Mouse (Mus musculus) gastrocnemius, adult 8-10 months (tissue): Measurements from ENCODE around the gene Tmem203. TPM values are rescaled to one million over a fixed set of nuclear protein-coding genes. Genes with fewer than 3 reads are reported as not detected.
"Not testable (repeated sequence)": the region's sequence is repeated elsewhere in the genome, so short reads cannot be mapped to it uniquely, and the experiment has no call there.

ENCODE experiments used
- DNase-seq, 2 experiments: peaks; one replicate each; pipeline ENCODE4 v3.0.0; 2022; ENCODE audit warnings: low spot score in 2 of 2
- total RNA-seq, 4 experiments: library from RNA; stranded (reverse); gene quantifications; 2 replicates each; pipeline ENCODE4 v1.2.4; 2022

The Tmem203 gene
- total RNA-seq, 4 experiments from 2014 or later = 11.7 to 14.1 (median 13.1) TPM

DNA sequence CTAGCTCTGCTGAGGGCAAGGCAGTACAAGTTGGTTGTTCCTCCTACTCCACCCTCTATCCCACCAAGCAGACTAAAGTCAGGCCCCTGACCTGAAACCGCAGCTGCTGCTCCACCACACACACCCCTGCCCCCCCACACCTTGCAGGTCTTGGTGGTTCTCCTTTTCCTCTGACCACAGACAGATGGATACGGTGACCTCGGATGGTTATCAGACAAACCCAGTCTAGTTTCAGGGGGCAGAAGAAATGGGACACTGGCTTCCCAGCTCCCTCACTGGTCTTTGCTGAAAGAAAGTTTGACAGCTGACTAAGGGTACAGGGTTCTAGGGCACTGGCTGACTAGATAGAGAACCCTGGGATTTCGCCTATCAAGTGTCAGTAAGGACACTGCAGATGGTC, 21.8 kb upstream of the Tmem203 start:
- no peak for DNase-seq

DNA sequence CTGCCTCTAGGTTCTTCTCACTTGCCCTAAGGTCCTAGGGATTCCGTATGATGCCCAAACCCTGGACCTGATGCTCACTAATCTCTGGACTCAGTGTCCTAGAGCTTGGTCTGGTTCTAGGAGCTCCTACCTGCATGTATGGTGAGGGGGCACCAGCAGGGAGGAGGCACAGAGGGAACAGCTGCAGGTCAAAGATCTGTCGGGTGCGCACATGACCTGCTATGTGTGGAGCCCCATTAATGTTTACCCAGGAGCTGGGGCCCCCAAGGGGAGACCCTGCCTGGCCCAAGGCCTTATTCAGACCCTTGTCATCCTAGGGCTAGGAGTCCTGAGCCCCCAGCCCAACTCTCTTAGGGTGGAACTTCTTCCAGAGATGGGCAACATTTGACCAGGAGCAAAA, 21.2 kb upstream of the Tmem203 start, which contains the start of gene Slc34a3:
Gene Slc34a3, minus strand, starts transcription at position 315 of the 400 bp plus-strand sequence.
- no peak for DNase-seq

DNA sequence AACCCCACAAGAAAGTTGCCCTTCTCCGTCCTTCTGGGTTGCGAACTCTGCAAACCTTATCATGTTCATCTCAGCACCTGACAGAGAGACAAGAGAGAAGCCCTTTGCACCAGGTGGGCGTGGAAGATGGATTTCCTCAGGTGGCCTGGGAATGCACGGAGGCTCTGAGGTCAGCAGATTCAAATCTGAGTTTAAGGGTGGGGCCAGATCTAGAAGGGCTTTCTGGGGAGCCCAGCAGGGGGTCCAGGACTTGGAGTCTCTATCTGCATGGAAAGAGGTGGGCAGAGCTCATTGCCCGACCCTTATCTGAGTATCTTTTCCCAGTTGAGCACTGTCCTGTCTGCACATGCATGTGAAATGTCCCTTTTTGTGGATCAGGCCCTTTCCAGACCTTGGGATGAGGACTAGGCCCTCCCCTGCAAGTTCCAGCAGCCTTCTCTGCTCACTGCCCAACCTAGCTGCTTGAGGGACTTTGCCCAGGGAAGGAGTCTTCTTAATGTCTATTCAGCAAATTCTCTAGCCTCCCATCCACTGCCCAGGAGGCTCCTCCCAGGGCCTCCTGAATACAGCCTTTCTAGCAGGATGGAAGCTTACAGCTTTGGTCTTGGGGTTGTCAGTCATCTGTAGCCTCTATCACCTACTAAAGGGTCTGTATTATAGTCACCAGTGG, 20.6 kb upstream of the Tmem203 start:
- no peak for DNase-seq

DNA sequence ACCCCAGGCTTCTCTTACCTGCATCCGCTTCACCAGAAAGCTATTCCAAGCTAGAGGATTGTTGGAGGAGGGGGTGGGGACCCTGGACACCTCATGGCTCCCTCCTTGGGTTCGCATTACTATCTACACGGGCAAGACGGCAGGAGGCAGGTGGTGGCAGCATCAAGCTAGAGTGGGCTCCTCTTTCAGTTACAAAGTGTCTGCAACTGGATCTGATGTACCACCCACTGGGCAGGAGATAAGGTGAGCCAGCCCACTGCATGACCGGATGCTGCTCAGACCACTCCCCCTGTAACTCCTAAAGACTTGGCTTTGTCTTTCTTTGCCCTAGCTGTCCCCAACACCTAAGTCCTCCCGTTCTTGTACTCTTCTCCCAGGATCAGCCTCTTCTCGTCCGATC, 18.6 kb upstream of the Tmem203 start, which contains the start of gene Rnf224:
Gene Rnf224, minus strand, starts transcription at position 174 of the 400 bp plus-strand sequence.
- no peak for DNase-seq

DNA sequence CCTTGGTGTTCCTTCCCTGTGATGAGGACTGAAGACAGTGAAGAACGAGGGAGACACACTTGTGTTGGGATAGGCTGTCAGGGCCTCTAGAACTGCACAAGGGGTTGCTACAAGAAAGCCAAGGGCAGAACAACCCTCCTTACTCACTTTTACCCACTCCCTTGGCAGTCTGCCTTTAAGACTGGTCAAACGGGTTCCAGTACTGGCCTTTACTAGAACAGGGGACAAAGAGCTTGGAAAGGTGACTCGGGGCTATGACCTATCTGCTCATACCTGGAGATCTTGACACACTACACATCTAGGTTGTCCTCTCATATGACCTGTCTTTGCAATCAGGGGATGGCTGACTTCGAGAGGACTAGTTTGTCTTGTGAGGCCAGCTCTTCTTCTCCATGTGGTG, 17.7 kb upstream of the Tmem203 start:
- DNase-seq = no peak

GRCm38 (mm10) chr2:25238106-25238505, 17.1 kb upstream of the Tmem203 start:
- DNase-seq = no peak

DNA sequence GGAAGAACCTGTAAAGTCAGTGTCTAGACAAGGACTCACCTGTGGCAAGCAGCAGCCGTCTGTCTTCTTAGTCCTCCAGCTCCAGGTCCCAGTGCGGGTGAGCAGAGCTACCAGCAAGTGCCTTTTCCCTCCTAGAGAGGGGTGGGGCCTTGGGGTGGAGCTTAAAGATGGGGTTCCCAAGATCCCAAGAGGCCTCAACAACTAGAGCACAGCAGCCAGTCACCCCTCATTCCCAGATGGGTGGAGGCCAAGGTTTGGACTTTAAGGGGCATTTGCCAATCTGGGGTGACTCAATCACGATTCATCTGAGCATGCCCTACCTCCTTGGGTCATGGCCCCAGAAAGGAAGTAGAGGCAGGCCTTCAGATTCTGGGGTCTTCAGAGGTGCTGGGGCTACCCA, 15.5 kb upstream of the Tmem203 start:
- DNase-seq = no peak

DNA sequence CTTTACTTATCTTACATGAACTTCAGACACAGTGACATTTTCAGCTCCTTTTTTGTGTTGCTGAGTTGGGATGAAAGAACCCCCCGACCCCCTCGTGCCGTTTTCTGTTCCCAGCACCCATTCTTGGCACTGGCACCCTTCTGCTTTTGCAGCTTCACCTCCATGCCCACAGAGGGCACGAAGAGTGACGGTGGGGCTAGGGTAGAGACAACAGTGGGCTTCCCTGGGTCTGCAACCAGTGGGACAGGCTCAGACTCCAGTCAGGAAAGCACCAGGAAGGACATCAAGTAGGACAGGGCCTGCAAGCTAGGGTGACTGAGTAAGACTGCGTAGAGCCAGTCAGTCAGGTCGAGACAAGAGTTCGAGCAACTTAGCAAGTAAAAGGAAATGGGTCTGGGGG, 14.9 kb upstream of the Tmem203 start:
- DNase-seq = no peak

GRCm38 (mm10) chr2:25240723-25241437, 14.4 kb upstream of the Tmem203 start:
- DNase-seq = peak; percentile 38 to 56

- DNase-seq = no peak
These were observed 13.8 kb upstream of the Tmem203 start for GRCm38 (mm10) chr2:25241438-25241775.

DNA sequence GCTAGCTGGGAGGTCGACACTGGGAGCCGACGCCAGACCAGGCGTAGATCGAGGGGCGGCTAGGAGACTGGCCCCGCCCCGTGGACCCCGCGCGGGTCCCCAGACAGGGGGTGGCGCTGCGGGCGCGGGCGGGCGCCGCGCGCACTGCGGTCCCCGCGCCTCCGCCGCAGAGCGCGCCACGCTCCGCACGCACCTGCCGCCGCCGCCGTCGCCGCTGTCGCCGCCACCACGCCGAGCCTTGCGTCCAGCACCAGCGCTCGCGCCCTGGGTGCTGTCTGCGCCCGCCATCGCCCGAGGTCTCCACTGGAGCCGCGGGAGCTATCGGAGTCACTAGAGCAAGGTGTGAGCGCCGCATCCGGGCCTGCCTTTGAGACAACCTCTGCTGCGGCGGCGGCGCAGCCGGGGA, 13.1 kb upstream of the Tmem203 start, which contains the start of the genes Rnf208 and Cysrt1:
Gene Rnf208, plus strand, starts transcription at position 155 of the 406 bp plus-strand sequence.
Gene Cysrt1, minus strand, starts transcription at position 352 of the 406 bp plus-strand sequence.
- DNase-seq = no peak

GRCm38 (mm10) chr2:25243342-25243741, 11.9 kb upstream of the Tmem203 start:
- DNase-seq = no peak

DNA sequence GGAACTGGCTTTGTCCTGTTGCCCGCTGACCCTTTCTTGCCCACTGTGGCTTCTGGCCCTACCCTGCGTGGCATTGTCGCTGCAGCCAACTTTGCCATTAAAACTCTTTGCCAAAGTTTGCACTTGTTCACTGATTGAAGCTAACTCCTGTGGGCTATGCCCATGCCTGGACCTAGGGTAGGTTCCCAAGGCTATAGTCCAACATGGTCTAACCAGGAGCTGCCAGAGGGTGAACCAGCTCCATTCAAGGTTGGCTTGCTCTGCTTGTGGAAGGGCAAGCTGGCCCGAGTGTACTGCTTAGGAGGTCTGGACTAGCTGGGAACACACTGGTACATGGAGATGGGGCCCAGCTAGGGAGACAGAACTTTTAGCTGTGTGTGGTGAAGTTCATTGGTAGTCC, 11.1 kb upstream of the Tmem203 start:
- DNase-seq = no peak

DNA sequence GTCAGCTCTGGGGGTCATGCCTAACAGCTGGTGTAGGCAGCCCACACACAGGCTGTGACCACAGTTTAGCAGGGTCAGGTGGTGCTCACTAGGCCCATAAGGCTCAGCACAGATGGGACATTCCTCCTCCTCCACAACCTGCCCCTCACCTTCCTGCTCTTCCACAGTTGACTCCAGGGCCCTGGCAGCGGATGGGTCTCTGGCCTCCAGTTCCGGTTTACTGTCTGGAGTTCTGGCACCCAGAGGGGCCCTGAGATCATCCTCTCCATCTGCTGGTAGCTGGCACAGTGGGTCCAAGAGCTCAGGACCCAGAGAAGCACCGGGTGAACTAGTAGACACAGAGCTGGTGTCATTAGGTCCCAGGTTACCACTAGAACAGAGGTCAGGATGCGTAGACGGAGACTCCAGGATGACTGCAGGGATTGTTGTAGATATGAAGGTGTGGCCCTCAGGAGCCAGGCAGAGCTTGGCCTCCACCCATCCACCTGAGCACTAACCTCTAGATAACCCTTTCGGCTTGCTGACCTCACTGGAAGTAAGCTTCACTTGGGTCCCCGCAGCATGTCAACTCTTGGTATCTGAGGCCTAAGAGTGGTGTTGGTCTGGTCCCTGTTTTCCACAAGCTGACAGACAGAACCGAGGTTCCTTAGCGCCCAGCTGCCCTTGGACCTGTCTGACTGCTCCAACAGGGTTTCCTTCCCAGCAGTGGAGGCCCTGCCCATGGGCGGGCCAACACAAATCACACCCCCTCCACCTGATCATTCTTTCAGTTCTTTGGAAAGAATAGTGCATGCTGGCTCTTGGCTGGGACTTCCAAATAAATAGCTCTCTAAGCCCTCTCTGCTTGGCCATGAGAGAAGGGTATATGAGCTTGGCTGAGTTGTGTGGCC, 8.8 kb upstream of the Tmem203 start, which contains the start of gene AL732309.1:
Gene AL732309.1, minus strand, starts transcription at position 681 of the 890 bp plus-strand sequence.
- no peak for DNase-seq

GRCm38 (mm10) chr2:25252331-25252730, 2.9 kb upstream of the Tmem203 start:
- DNase-seq = no peak

DNA sequence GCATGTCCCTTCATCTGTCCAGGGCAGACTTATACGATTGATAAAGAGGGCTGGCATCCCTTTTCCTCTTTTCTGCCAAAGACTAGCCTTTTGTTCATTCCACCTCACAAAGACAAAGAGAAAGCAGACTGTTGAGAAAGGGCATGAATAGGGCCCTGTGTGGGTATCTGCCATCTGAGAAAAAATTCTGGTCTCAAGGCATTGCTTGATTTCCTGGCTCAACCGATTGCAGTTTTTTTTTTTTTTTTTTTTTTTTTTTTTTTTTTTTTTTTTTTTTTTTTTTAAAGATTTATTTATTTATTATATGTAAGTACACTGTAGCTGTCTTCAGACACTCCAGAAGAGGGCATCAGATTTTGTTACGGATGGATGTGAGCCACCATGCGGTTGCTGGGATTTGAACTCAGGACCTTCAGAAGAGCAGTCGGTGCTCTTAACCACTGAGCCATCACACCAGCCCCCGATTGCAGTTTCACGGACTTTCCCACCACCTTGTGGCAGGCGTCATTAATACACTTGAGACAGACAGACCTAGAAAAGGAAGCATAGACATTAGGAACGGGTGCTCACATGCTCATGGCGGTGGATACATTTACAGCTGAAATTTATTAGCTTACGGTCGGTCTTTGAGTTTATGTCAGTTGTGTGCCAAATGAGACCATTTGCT, 1.3 kb downstream of the Tmem203 start:
- not testable (repeated sequence) for DNase-seq

DNA sequence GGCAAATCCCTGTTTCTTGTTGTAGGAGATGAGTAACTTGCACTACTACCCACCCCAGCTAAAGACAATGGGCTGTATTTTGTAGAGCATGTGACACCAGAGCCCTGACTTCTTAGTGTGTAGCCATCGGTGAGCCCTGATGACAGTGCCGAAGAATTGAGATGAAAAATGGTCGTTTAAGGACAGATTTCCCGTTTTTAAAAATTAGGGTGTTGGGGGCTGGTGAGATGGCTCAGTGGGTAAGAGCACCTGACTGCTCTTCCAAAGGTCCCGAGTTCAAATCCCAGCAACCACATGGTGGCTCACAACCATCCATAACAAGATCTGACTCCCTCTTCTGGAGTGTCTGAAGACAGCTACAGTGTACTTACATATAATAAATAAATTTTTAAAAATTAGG, 2.0 kb downstream of the Tmem203 start:
- DNase-seq = not testable (repeated sequence)

GRCm38 (mm10) chr2:25258887-25259286, 3.6 kb downstream of the Tmem203 start:
- no peak for DNase-seq

DNA sequence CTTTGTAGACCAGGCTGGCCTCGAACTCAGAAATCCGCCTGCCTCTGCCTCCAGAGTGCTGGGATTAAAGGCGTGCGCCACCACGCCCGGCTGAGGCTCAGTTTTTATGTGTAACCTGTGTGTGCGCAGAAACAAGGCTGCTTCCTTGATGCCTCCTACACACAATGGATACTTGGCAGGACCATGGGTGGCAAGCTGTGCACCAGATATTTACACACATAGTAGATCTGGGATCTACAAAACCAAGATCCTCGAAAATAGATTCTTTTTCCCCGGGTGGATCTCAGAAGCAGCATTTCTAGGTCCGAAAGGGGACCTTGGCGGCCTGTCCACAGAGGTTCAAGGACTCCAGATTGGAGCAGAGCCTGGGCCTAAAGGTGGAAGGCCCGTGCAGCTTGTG, 6.6 kb downstream of the Tmem203 start:
- DNase-seq = no peak

DNA sequence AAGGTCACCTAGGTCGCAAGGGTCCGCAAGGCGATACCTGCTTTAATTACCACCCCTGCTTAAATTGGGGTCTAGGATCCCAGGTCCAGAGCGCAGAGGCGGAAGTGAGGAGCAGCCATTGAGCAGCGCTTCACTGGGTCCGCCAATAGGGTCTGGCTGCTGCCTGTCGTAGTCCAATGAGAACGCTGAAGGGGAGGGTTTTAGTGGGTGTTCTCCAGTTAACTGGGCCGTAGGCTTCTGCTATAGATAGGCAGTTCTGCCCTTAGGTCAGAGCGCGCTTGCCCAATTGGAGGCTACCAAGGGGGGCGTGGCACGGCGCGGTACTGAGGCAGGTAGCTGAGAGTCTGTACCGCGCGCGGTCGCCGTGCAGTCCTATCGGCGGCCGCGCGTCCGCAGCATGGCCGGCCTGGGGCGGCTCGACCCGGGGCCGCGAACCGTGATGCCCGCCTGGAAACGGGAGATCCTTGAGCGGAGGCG, 7.1 kb downstream of the Tmem203 start, which contains the start of gene Tprn:
Gene Tprn, plus strand, starts transcription at position 328 of the 477 bp plus-strand sequence.
- DNase-seq = peak; percentile 89 to 92
